Mouse (Mus musculus) adrenal gland, adult (tissue): ENCODE measurements at regions not wholly inside any gene's neighbourhood (a gene's known extent, or its start where the extent isn't known, plus 50 kb on each side); places are given as distances from the start of the nearest gene placed in this dataset.
A peak's percentile ranks its signal among the peaks of the same experiment; 100 is the strongest.

ENCODE experiments used
- DNase-seq, 2 experiments: peaks; one replicate each; pipeline ENCODE4 v3.0.0; 2022 to 2023; ENCODE audit warnings: low spot score in 1 of 2; ENCODE audit not compliant: inconsistent age in 2 of 2

DNA sequence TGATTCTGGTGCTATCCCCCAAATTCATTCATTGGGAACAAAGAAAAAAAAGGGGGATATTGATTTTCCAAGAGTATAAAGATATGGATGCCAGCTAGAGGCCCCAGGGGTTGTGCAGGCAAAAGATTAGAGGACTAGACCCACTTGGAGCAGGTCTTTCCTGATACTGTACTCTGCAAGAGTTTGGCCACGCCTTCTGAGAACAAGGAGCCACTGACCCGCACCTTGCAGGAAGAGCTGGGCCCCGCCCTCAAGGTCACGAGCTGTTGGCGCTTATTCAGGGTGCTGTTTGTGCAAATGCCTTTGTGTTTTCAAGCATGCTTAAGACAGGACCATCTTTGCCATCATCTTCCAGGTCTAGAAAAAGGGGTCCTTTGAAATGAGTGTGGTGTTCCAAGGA lies 54.5 kb upstream of the Slc7a1 start:
- DNase-seq = no peak

DNA sequence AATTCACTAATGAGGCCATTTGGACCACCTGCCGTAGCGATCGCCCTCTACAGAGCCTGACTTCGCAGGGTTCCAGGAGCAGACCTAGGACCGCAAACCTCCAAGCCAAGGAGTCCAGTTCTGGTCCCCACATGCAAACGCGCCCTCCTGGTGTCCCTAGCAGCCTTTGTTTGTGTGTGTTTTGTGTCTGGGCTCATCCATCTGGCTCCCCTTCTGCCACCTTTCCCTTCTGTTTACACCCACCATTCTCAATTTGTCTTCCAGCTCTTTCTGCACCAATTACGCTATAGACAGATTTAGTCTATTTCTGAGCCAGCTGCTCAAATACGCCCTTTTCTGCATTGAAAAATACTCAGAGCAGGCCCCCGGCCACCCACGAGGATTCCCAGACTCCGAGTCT lies 54.1 kb upstream of the Slc7a1 start:
- DNase-seq = no peak

DNA sequence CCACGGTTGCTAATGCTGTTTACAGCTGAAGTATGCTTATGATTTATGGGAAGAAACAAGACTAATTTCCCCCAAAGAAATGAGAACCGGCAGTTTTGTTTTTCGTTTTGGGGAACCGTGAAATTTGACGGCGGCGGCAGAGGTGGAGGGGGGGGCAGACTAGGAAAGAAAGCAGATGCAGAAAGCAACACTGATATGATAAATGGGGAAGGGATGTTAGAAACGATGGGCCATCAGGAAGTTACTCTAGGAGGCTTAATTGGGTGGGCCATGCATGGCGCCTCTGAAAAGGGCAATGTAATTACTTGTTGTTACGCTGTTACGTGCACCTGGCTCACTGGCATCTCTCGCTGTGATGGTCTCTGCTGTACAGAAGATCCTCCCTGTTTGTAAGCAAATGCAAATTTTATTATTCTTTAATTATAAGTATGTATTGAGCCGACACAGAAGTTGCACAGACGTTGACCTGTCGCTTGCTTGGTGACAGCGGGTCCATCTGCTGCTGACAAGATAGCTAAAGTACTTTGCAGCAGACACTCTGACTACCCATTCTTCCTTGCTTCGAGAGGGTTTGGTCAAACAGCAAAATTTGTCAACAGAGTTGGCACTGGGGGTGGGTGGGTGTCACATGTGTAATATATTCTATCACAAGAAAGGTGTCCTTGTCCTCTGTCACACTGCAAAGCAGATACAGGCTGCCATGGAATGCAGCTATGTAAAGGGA lies 53.4 kb upstream of the Slc7a1 start:
- DNase-seq = no peak

DNA sequence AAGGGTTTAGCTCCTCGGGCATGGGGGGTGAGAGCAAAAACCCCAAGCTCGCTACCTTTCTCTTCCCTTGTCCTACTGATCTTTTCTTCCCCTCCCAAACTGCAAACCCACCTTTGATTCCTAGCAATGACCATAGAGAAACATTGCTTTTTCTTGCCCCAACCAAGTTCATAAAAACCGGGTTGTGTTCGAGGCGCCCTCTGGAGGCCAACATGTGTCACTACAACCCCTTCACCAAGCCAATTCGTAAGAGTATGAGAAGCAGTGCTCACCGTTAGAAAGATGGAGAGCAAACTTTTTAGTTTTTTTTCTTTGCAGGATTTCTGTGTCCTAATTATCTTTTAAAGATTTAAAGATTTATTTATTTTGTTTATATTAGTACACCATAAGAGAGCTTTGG lies 52.1 kb upstream of the Slc7a1 start:
- DNase-seq = peak; percentile 55 to 86

DNA sequence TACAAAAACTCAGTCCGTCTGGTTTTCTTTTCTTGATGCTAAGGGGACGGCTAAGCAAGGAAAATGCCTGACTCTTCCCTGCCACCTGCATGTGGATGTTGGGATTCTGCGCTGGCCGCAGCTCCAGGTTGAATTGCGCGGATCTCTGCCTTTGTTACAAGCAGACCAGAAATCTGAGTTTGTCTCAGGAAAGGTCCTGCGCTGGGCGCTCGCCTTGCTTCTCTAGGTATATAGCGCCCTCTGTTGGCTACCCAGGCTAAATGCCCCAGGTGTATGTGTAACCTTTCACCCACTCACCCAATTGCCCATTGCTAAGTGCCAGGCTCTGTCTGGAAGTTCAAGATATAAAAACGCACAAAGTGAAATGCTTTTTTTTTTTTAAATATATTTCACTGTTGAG lies 51.2 kb upstream of the Slc7a1 start:
- peak; percentile 80 to 90 for DNase-seq
